Mouse (Mus musculus): ENCODE measurements around the gene Rnaseh2c. TPM values are rescaled to one million over a fixed set of nuclear protein-coding genes. Genes with fewer than 3 reads are reported as not detected.

Gene Rnaseh2c
- polyA plus RNA-seq (2015; fragmentation: Nextera tagmentation; extraction: Ambion mirVana): 68.2 and 81.5 TPM in 2 replicates

DNA sequence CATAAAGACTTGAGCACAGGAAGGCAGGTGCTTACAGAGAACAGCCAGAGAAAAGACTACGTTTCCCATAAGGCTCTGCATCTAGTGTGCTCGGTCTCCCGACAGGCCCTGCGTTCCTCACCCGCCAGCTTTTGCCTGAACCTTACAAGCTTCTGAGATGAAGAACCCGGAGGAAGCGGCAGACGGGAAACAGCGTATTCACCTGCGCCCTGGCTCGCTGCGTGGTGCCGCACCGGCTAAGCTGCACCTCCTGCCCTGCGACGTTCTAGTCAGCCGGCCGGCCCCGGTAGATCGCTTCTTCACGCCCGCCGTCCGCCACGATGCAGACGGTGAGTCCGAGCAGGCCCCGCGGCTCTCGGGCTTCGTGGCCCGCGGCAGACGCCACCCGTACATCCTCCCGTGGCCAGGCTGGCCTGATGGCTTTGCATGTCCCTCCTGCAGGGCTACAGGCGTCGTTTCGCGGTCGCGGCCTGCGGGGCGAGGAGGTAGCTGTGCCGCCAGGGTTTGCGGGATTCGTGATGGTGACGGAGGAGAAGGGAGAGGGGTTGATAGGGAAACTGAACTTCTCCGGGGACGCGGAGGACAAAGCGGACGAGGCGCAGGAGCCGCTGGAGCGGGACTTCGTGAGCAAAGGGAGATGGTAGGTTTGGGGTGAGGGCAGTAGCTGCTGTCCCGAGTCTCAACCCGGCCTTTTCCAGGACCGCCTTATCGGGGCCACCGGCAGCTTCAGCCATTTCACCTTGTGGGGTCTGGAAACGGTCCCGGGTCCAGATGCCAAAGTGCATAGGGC, at the start of gene Rnaseh2c:
Gene Rnaseh2c, plus strand, starts transcription at position 122 of the 790 bp plus-strand sequence.
- Histone ChIP-seq H3K9me3 (replicated peaks) (no peaks in the 10 kb centered on the region), H3K27ac (replicated peaks) (peak within 1 kb of the TSS; percentile 82), H3K9ac (replicated peaks) (peak within 1 kb of the TSS; percentile 94), H3K36me3 (peaks cover 41% of the 10 kb centered on the region), H3K4me1 (peaks cover 40% of the 10 kb centered on the region), H3K4me3 (replicated peaks) (peak within 1 kb of the TSS; percentile 79), H3K27me3 (replicated peaks) (no peaks in the 10 kb centered on the region), H3K4me2 (peak within 1 kb of the TSS; percentile 88)
- peak; percentile 92 for ATAC-seq (ENCODE audit: low FRiP score)
- under 1% methylated on average over 64 of the region's 64 CpGs for WGBS

DNA sequence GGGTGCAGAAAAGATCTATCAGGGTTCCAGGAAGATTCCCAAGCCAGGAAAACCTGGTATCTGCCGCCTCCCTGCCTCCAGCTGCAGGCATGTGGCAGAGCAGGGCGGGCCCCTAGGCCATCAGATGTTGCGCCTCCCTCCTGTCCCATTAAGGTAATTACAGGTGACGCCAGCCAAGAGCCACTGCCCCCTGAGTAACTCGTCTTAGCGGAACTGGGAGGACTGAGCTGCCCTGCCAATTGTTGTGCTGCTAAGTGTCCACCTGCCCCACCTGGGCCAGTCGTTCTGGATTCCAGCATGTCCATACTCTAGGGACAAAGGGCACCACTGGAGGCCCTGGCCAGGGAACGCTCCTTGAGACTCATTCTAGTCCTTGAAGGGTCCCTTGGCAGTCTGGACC, 47.9 kb upstream of the Rnaseh2c start:
- no peak overlapping the region for H3K4me2 ChIP-seq
- no peaks in the 10 kb centered on the region for H3K9me3 ChIP-seq (replicated peaks)
- H3K9ac ChIP-seq (replicated peaks): no peak overlapping the region
- WGBS: 54% methylated on average over 8 of the region's 8 CpGs
- no peak overlapping the region for H3K27ac ChIP-seq (replicated peaks)
- H3K4me1 ChIP-seq: no peaks in the 10 kb centered on the region
- ATAC-seq (ENCODE audit: low FRiP score): no peak
- peaks cover 32% of the 10 kb centered on the region for H3K27me3 ChIP-seq (replicated peaks)
- no peaks in the 10 kb centered on the region for H3K36me3 ChIP-seq
- H3K4me3 ChIP-seq (replicated peaks): no peak overlapping the region

DNA sequence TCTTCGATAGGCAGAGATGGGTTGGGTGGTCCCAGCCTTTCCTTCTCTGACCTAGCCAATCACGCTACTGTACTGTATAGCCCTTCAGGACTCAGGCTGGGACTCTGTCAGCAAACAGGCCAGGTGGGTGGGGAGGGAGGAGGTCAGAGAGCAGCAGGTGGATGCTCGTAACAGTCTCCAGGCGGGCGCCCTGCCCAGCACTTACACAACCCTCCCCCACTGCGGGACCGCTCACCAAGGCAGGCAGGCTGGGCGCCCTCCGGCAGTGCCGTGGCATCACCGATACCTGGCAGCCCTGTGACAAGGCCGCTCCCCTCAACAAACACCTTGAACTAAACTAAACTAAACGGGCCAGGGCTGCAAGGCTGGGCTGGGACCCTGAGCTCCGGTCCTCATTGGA, 47.5 kb upstream of the Rnaseh2c start:
- 78% methylated on average over 14 of the region's 14 CpGs for WGBS
- no peaks in the 10 kb centered on the region for H3K9me3 ChIP-seq (replicated peaks)
- ATAC-seq (ENCODE audit: low FRiP score): no peak
- H3K27me3 ChIP-seq (replicated peaks): peaks cover 36% of the 10 kb centered on the region
- H3K4me2 ChIP-seq: no peak overlapping the region
- H3K4me3 ChIP-seq (replicated peaks): no peak overlapping the region
- no peaks in the 10 kb centered on the region for H3K4me1 ChIP-seq
- H3K27ac ChIP-seq (replicated peaks): no peak overlapping the region
- H3K36me3 ChIP-seq: no peaks in the 10 kb centered on the region
- no peak overlapping the region for H3K9ac ChIP-seq (replicated peaks)

GRCm38 (mm10) chr19:5558169-5558568, 43.5 kb upstream of the Rnaseh2c start:
- no peak overlapping the region for H3K4me2 ChIP-seq
- ATAC-seq (ENCODE audit: low FRiP score): no peak
- 44% methylated on average over 7 of the region's 7 CpGs for WGBS
- peaks cover 76% of the 10 kb centered on the region for H3K27me3 ChIP-seq (replicated peaks)
- H3K9me3 ChIP-seq (replicated peaks): no peaks in the 10 kb centered on the region
- H3K9ac ChIP-seq (replicated peaks): no peak overlapping the region
- H3K36me3 ChIP-seq: no peaks in the 10 kb centered on the region
- H3K4me3 ChIP-seq (replicated peaks): no peak overlapping the region
- no peak overlapping the region for H3K27ac ChIP-seq (replicated peaks)
- peaks cover 18% of the 10 kb centered on the region for H3K4me1 ChIP-seq

- Histone ChIP-seq H3K4me2 (no peak overlapping the region), H3K36me3 (no peaks in the 10 kb centered on the region), H3K27me3 (replicated peaks) (peaks cover 82% of the 10 kb centered on the region), H3K9ac (replicated peaks) (no peak overlapping the region), H3K27ac (replicated peaks) (no peak overlapping the region), H3K9me3 (replicated peaks) (no peaks in the 10 kb centered on the region), H3K4me1 (peaks cover 18% of the 10 kb centered on the region), H3K4me3 (replicated peaks) (no peak overlapping the region)
- ATAC-seq (ENCODE audit: low FRiP score): no peak
- WGBS: 58% methylated on average over 8 of the region's 8 CpGs
Observed at GRCm38 (mm10) chr19:5558770-5559169, 42.9 kb upstream of the Rnaseh2c start.

DNA sequence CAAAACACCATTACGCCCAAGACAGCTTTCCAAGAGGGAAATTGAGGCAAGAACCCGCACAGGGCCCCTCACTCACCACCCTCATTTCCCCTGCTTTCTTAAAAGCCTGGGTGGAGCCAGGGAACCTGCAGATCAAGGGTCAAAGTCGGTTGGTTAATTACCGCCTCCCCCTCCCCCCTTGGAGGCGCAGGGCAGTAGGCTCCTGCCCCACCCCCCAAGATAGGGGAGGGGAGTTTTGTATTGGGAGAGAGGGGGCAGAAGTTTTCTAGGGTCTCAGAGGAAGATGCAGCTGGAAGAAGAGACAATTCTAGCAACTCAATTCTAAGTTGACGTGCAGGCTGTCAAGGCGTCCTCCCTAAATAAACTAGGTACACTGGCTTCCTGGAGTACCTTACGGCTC, 42.4 kb upstream of the Rnaseh2c start:
- 10% methylated on average over 8 of the region's 8 CpGs for WGBS
- 0 out of 2 replicates have a peak overlapping the region, but pooled peaks have one; percentile 41 for H3K4me3 ChIP-seq (replicated peaks)
- peaks cover 18% of the 10 kb centered on the region for H3K4me1 ChIP-seq
- no peak overlapping the region for H3K27ac ChIP-seq (replicated peaks)
- H3K9ac ChIP-seq (replicated peaks): no peak overlapping the region
- H3K4me2 ChIP-seq: peak overlapping the region; percentile 73; the same call in 1 of the 2 replicates
- ATAC-seq (ENCODE audit: low FRiP score): no peak
- no peaks in the 10 kb centered on the region for H3K9me3 ChIP-seq (replicated peaks)
- H3K36me3 ChIP-seq: no peaks in the 10 kb centered on the region
- H3K27me3 ChIP-seq (replicated peaks): peaks cover 86% of the 10 kb centered on the region

DNA sequence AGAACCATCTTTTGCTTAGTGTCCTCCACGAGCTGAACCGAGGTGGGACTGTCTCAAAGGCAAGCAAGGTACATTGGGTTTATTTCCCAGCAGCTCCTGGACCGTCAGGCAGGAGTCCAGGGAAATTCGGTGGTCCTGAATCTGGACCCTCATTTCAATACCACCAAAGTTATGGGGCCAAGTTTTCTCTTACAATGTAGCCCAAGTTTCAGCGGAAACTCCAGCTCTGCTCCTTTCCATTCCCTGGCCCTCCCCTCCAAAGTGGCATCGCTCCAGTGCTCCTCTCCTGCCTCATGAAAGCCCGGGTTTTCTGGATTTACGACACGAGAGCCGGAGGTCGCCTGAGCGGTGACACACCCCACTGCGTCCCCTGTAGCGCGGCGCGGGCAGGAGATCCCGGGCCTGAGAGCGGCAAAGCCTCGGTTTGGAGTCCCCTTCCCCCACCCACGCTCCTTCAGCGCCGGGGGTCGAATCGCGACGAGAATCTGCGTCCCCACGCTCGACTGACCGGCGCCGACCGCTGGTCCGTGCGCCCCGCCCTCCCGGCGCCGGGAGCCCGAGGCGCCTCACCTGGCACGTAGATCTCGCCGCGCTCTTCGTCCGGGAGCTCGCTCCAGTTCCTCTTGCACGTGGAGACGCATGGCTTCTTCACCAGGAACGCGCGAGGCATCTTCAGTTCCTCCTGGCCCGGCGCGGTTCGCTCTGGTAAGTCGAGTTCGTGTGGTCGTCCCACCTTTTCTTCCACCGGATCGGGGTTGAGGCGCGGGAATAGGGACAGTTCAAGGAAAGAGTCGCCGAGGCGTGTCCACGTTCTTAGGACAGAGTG, 41.8 kb upstream of the Rnaseh2c start:
- WGBS: under 1% methylated on average over 63 of the region's 69 CpGs
- ATAC-seq (ENCODE audit: low FRiP score): no peak
- H3K9me3 ChIP-seq (replicated peaks): no peaks in the 10 kb centered on the region
- H3K27me3 ChIP-seq (replicated peaks): peaks cover 92% of the 10 kb centered on the region
- H3K4me1 ChIP-seq: peaks cover 18% of the 10 kb centered on the region
- H3K27ac ChIP-seq (replicated peaks): no peak overlapping the region
- H3K4me2 ChIP-seq: peak overlapping the region; percentile 73
- peak overlapping the region; percentile 24; the same call in 1 of the 2 replicates for H3K9ac ChIP-seq (replicated peaks)
- H3K36me3 ChIP-seq: no peaks in the 10 kb centered on the region
- H3K4me3 ChIP-seq (replicated peaks): peak overlapping the region; percentile 41

DNA sequence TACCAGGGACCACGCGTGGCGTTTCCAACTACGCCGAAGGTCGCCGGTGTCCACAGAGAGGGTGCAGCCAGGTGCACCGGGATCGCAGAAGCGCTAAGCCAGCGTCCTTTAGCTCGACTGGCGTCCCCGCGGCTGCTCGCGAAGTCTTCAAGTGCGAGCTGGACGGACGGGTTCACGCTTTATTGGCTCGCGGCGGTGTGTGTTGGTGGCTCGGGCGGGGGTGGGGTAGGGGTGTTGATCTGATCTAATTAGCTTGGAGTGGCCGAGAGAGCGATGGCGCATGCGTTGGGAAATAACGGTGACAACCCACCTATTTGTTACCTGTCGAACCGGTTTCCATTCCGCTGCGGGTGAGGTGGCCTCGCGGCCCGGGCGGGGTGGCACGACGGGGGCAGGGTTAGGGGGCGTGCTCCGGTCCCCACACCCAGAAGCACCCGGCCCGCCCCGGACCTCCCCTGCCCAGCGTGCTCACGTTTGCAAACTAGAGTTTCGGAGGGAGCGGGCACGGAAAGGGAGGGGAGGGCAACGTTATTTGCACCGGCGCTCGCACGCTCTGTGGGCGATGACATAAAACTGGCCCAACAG, 41.1 kb upstream of the Rnaseh2c start, which contains the start of gene Ovol1:
Gene Ovol1, minus strand, starts transcription at position 190 of the 585 bp plus-strand sequence.
- ATAC-seq (ENCODE audit: low FRiP score): no peak
- peak within 1 kb of the TSS; percentile 73 for H3K4me2 ChIP-seq
- no peak within 1 kb of the TSS for H3K27ac ChIP-seq (replicated peaks)
- H3K4me3 ChIP-seq (replicated peaks): peak within 1 kb of the TSS; percentile 41
- peaks cover 96% of the 10 kb centered on the region for H3K27me3 ChIP-seq (replicated peaks)
- no peaks in the 10 kb centered on the region for H3K9me3 ChIP-seq (replicated peaks)
- peak within 1 kb of the TSS; percentile 24 for H3K9ac ChIP-seq (replicated peaks)
- peaks cover 18% of the 10 kb centered on the region for H3K4me1 ChIP-seq
- WGBS: under 1% methylated on average over 57 of the region's 57 CpGs
- H3K36me3 ChIP-seq: no peaks in the 10 kb centered on the region

- 12% methylated on average over 10 of the region's 10 CpGs for WGBS
- H3K9ac ChIP-seq (replicated peaks): no peak overlapping the region
- no peaks in the 10 kb centered on the region for H3K9me3 ChIP-seq (replicated peaks)
- H3K27ac ChIP-seq (replicated peaks): no peak overlapping the region
- peak overlapping the region; percentile 41 for H3K4me3 ChIP-seq (replicated peaks)
- H3K4me1 ChIP-seq: peaks cover 18% of the 10 kb centered on the region
- no peaks in the 10 kb centered on the region for H3K36me3 ChIP-seq
- peak overlapping the region; percentile 73 for H3K4me2 ChIP-seq
- peaks cover 97% of the 10 kb centered on the region for H3K27me3 ChIP-seq (replicated peaks)
- ATAC-seq (ENCODE audit: low FRiP score): no peak
Observed at GRCm38 (mm10) chr19:5561252-5561790, 40.4 kb upstream of the Rnaseh2c start.

- 59% methylated on average over 3 of the region's 3 CpGs for WGBS
- no peak for ATAC-seq (ENCODE audit: low FRiP score)
Observed at GRCm38 (mm10) chr19:5561886-5562285, 39.8 kb upstream of the Rnaseh2c start.

GRCm38 (mm10) chr19:5562776-5563175, 38.9 kb upstream of the Rnaseh2c start:
- 91% methylated on average over 10 of the region's 10 CpGs for WGBS
- no peak for ATAC-seq (ENCODE audit: low FRiP score)
- no peaks in the 10 kb centered on the region for H3K9me3 ChIP-seq (replicated peaks)
- H3K4me1 ChIP-seq: peaks cover 28% of the 10 kb centered on the region
- H3K4me2 ChIP-seq: no peak overlapping the region
- no peak overlapping the region for H3K4me3 ChIP-seq (replicated peaks)
- no peak overlapping the region for H3K27ac ChIP-seq (replicated peaks)
- peaks cover 82% of the 10 kb centered on the region for H3K27me3 ChIP-seq (replicated peaks)
- no peak overlapping the region for H3K9ac ChIP-seq (replicated peaks)
- no peaks in the 10 kb centered on the region for H3K36me3 ChIP-seq

More at GRCm38 (mm10) chr19:5561886-5562285, 39.8 kb upstream of the Rnaseh2c start:
- peaks cover 91% of the 10 kb centered on the region for H3K27me3 ChIP-seq (replicated peaks)
- H3K36me3 ChIP-seq: no peaks in the 10 kb centered on the region
- no peak overlapping the region for H3K9ac ChIP-seq (replicated peaks)
- H3K4me2 ChIP-seq: no peak overlapping the region
- peaks cover 24% of the 10 kb centered on the region for H3K4me1 ChIP-seq
- H3K4me3 ChIP-seq (replicated peaks): no peak overlapping the region
- no peaks in the 10 kb centered on the region for H3K9me3 ChIP-seq (replicated peaks)
- no peak overlapping the region for H3K27ac ChIP-seq (replicated peaks)
